Mouse (Mus musculus): Measurements from ENCODE around the gene Rasgrf1.

- TF ChIP-seq CTCF (IDR thresholded peaks at IDR 0.05; ENCODE audit: extremely low read depth, insufficient read depth, low read length) (no peak), POLR2A (IDR thresholded peaks at IDR 0.05; ENCODE audit: extremely low read depth, insufficient read depth, low read length) (no peak)
Observed at GRCm38 (mm10) chr9:90008138-90008537, 98.4 kb downstream of the Rasgrf1 start.

Data from cortical plate, adult 2 months (tissue).